Mouse (Mus musculus) heart, embryonic 14.5 days (tissue): ENCODE measurements around the gene Anp32a. TPM values are rescaled to one million over a fixed set of nuclear protein-coding genes. Genes with fewer than 3 reads are reported as not detected.

Source experiments
- ATAC-seq: fragments of 200-750 bp; cut with Nextera tagmentation; 2 replicates; pipeline ENCODE4 v1.8.0; 2017; ENCODE audit warnings: low read depth, moderate TSS enrichment; ENCODE audit not compliant: insufficient number of reproducible peaks, insufficient read depth, low FRiP score
- H3K27ac ChIP-seq, 2 experiments: fragments of 200-500 bp in 1 of 2; fragments of 300-500 bp in 1 of 2; sonication (generic) in 1 of 2; replicated peaks in 1 of 2; 2 replicates each; pipeline ENCODE4 v1.5.1; 2012 to 2014; ENCODE audit warnings: low read depth in 2 of 2, low read length in 2 of 2, control low read depth in 1 of 2, mild to moderate bottlenecking in 1 of 2, mixed read lengths in 1 of 2; ENCODE audit not compliant: control insufficient read depth in 1 of 2, insufficient read depth in 1 of 2
- H3K27me3 ChIP-seq: fragments of 300-500 bp; sonication (generic); 2 replicates; pipeline ENCODE4 v1.6.1; 2014; ENCODE audit warnings: mild to moderate bottlenecking, low read length, control low read depth; ENCODE audit not compliant: control insufficient read depth, insufficient read depth
- H3K36me3 ChIP-seq: fragments of 300-500 bp; sonication (generic); 2 replicates; pipeline ENCODE4 v1.6.1; 2014; ENCODE audit warnings: mild to moderate bottlenecking, control low read depth, low read length, mixed read lengths; ENCODE audit not compliant: control insufficient read depth, insufficient read depth
- H3K4me1 ChIP-seq, 2 experiments: fragments of 200-500 bp in 1 of 2; fragments of 300-500 bp in 1 of 2; sonication (generic) in 1 of 2; 2 replicates each; pipeline ENCODE4 v1.6.1; 2012 to 2014; ENCODE audit warnings: low read length in 2 of 2, control low read depth in 1 of 2, mixed read lengths in 1 of 2; ENCODE audit not compliant: control insufficient read depth in 2 of 2, insufficient read depth in 2 of 2
- H3K4me2 ChIP-seq: fragments of 300-500 bp; sonication (generic); 2 replicates; pipeline ENCODE4 v1.6.1; 2014; ENCODE audit warnings: mild to moderate bottlenecking, low read length
- H3K4me3 ChIP-seq, 2 experiments: fragments of 200-500 bp in 1 of 2; fragments of 300-500 bp in 1 of 2; sonication (generic) in 1 of 2; 2 replicates each; pipeline ENCODE4 v1.5.1; 2012 to 2014; ENCODE audit warnings: low read length in 2 of 2, mild to moderate bottlenecking in 2 of 2, control low read depth in 1 of 2, low read depth in 1 of 2, moderate library complexity in 1 of 2; ENCODE audit not compliant: control insufficient read depth in 1 of 2, insufficient read depth in 1 of 2
- H3K9ac ChIP-seq: fragments of 300-500 bp; sonication (generic); 2 replicates; pipeline ENCODE4 v1.6.1; 2014; ENCODE audit warnings: mild to moderate bottlenecking, low read length
- H3K9me3 ChIP-seq: fragments of 300-500 bp; sonication (generic); 2 replicates; pipeline ENCODE4 v1.6.1; 2016; ENCODE audit warnings: low read length, control low read depth; ENCODE audit not compliant: control insufficient read depth
- WGBS: fragments of 180-500 bp; shearing (Covaris S2); extraction: QIAGEN DNeasy Blood & Tissue Kit; methylation state at CpG from one replicate; pipeline ENCODE4 v1.1.7; 2014; 5-methylcytosine and 5-hydroxymethylcytosine counted together
- polyA plus RNA-seq: library from polyadenylated mRNA; unstranded; fragments of >200 nt; fragmentation: Nextera tagmentation; extraction: Ambion mirVana; gene quantifications from 2 replicates; pipeline ENCODE4 v1.2.1, GENCODE M21; 2014

Anp32a gene
- polyA plus RNA-seq, 1 experiment from 2014 or later, result 92.8 TPM

DNA sequence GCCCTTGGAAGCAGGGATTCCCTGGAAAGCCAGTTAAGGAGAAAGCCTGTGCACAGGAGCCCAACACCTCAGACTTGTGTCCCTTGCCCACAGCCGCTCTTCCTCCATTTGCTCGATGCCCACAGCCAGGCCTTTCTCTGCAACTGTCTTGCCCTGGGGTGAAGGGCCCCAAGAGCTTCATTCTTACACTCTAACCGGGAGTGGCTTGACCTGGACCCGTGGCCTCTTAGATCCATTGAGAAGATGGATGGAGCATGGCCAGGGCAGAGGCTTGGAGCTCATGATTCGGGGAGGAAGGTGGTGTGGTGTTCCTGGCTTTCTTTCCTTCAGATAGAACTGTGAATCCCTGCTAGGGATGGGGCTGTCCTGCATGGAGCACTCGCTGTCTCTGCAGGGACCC is 28.1 kb downstream of the Anp32a start:
- H3K4me2 ChIP-seq, result no peak overlapping the region
- ATAC-seq, result no peak
- H3K4me3 ChIP-seq, result no peak overlapping the region
- H3K9ac ChIP-seq, result peak overlapping the region; percentile 8; the same call in 1 of the 2 replicates
- 80% methylated on average over 6 of the region's 6 CpGs for whole genome bisulfite sequencing
- H3K27ac ChIP-seq, result no peak overlapping the region
- peaks cover 50 to 74% of the 10 kb centered on the region in 2 experiments for H3K4me1 ChIP-seq
- H3K27me3 ChIP-seq, result no peaks in the 10 kb centered on the region
- H3K9me3 ChIP-seq, result no peaks in the 10 kb centered on the region
- peaks cover 31% of the 10 kb centered on the region for H3K36me3 ChIP-seq

DNA sequence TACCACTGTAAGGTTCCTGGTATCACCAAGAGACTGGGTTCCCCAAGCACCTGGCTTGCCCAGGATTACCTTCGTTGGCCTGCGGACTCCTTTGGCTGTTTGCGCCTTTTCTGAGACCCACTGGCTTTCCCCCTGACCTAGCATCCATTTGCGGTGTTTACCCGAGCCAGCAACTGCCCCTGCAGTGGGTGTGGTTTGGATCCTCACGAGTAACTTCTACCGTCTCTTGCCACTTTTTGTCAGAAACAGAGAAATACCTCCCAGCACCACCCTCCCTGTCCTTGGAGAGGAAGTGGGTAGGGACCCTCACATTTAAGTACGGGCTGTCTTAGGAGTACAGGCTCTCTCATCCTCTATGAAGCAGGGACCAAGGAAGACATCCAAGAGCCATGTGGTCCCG is 29.1 kb downstream of the Anp32a start:
- H3K9ac ChIP-seq, result no peak overlapping the region
- no peaks in the 10 kb centered on the region for H3K9me3 ChIP-seq
- WGBS, result 61% methylated on average over 9 of the region's 9 CpGs
- H3K27me3 ChIP-seq, result no peaks in the 10 kb centered on the region
- no peak for ATAC-seq
- peaks cover 47 to 63% of the 10 kb centered on the region in 2 experiments for H3K4me1 ChIP-seq
- H3K4me2 ChIP-seq, result no peak overlapping the region
- peaks cover 41% of the 10 kb centered on the region for H3K36me3 ChIP-seq
- H3K4me3 ChIP-seq, result no peak overlapping the region
- H3K27ac ChIP-seq, result no peak overlapping the region

DNA sequence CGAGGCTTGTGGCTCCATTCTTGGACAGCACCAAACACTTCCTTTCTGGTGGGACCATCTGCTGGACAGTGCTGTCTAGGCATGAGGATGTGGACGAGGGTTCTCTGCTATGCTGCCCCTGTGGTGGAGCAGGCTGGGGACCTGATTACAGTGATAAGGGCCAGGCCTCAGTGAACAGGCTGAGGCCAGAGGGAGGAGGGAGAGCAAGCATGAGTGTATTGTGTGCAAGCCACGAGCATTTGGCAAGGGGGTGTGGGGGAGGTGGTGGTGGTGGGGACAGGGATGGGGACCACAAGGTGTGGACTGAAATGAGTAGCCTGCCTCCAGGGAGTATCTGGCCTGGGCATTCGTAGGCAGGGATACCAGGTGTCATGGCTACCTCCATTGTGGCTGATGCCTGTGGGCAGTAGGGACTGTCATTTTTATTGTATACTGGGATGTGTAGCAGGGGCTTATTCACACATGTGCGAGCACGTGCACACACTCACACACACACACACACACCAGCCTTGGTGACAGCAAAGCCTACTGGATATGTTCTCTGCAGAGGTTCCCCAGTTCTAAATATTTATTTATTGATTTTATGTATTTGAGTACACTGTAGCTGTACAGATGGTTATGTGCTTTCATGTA is 29.7 kb downstream of the Anp32a start:
- H3K4me1 ChIP-seq, result peaks cover 43 to 58% of the 10 kb centered on the region in 2 experiments
- no peak overlapping the region for H3K27ac ChIP-seq
- peaks cover 47% of the 10 kb centered on the region for H3K36me3 ChIP-seq
- H3K27me3 ChIP-seq, result no peaks in the 10 kb centered on the region
- no peak overlapping the region for H3K4me2 ChIP-seq
- no peak overlapping the region for H3K9ac ChIP-seq
- H3K9me3 ChIP-seq, result no peaks in the 10 kb centered on the region
- ATAC-seq, result no peak
- no peak overlapping the region for H3K4me3 ChIP-seq
- WGBS, result 50% methylated on average over 6 of the region's 6 CpGs

DNA sequence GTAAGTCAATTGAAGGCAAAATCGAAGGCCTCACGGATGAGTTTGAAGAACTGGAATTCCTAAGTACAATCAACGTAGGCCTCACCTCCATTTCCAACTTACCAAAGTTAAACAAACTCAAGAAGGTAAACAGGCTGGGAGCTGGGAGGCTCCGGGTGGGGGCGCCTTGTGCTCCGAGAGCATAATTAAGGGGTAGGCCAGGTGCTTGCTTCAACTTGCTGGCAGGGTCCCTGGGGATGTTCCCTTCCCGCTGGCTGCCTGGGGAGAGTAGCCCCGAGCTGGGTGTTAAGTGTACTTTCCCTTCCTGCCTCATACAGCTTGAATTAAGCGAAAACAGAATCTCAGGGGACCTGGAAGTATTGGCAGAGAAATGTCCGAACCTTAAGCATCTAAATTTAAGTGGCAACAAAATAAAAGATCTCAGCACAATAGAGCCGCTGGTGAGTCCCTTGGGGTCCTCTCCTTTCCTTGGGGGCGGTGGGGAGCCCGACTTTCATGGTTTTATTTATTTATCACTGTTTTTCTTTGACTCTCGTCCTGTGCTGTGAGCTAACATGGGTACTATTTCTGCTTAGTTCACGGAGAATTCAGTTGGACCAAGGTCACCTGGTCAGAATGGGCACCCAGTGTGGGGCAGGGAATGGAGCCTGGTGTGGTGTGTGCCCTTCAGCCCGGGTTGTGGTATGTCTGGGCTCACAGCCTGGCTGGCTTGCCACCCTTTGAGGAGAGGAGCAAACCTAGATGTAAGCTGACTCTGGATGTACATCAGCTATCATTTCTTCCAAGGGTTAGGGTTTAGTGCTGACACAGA is 30.9 kb downstream of the Anp32a start:
- peaks cover 59% of the 10 kb centered on the region for H3K36me3 ChIP-seq
- no peak overlapping the region for H3K4me3 ChIP-seq
- H3K9ac ChIP-seq, result no peak overlapping the region
- H3K9me3 ChIP-seq, result no peaks in the 10 kb centered on the region
- no peak overlapping the region for H3K4me2 ChIP-seq
- WGBS, result 82% methylated on average over 16 of the region's 16 CpGs
- H3K27me3 ChIP-seq, result no peaks in the 10 kb centered on the region
- peaks cover 33 to 46% of the 10 kb centered on the region in 2 experiments for H3K4me1 ChIP-seq
- no peak overlapping the region for H3K27ac ChIP-seq
- no peak for ATAC-seq

DNA sequence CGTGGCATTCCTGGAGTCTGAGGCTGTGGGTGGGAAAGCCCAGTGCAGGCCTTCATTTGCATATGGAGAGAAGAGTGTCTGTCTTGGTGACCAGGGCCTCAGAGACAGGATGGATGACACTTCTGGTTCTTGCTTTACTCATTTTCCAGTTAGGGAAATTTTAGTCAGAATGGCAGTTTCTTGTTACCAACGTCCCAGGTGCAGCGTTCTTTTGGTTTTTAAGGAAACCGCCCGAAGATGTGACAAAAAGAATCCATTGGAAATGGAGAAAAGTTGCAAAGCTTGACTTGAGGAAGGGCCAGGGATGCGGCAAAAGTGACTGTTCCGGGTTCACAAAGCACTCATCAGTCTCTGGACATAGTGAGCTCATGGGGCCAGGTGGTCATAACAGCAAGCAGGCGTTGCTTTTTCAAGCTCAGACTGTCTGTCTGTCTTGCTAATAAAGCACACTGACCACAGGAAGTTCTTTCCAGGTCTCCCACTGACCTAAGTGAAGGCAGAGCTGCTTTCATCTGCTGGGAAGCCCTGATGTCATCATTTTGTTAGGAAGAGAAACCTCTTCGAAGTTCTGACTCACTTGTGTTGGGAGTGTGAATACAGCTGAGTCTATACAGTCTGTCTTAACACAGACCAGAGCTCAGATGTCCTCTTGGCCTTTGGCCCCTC is 31.6 kb downstream of the Anp32a start:
- H3K4me2 ChIP-seq, result no peak overlapping the region
- H3K27ac ChIP-seq, result 0 out of 4 replicates have a peak overlapping the region, but pooled peaks of 1 of the 2 experiments have one; percentile 27
- H3K4me1 ChIP-seq, result peaks cover 26 to 38% of the 10 kb centered on the region in 2 experiments
- peaks cover 66% of the 10 kb centered on the region for H3K36me3 ChIP-seq
- no peak overlapping the region for H3K9ac ChIP-seq
- ATAC-seq, result no peak
- no peak overlapping the region for H3K4me3 ChIP-seq
- no peaks in the 10 kb centered on the region for H3K9me3 ChIP-seq
- 75% methylated on average over 9 of the region's 9 CpGs for WGBS
- H3K27me3 ChIP-seq, result no peaks in the 10 kb centered on the region

DNA sequence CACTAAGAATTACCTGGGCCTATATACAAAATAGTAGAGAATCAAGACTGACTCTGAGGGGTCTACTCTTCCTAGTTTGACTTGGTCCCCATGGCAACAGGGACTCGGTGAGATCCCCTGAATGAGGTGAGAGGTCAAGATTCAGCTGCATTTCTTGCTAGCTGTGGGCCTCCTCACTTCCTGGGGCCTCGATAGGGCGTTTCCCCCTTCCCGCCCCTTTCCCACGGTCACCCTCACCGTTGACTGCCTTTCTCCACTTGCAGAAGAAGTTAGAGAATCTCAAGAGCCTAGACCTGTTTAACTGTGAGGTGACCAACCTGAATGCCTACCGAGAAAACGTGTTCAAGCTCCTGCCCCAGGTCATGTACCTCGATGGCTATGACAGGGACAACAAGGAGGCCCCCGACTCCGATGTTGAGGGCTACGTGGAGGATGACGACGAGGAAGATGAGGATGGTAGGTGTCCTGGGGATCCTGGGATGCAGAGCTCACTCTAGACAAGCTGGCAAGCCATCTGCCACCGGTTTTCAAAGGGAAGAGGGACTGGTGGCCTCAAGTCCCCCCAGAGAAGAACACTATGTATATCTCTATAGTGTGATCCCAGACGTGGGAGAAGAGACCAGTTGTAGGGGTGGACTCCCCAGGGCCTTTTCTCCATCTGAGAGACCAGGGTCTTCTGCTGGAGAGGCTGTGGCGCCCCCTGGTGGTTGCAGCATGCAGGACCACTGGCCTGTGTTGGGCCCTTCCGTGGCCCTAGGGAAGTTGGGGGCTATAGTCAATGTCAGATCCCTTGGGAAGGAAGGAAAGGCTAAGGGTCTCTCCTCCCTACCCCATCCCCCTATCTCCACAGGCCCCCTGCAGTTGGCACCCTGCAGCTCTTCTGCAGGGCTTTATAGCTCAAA is 32.4 kb downstream of the Anp32a start:
- no peak overlapping the region for H3K4me3 ChIP-seq
- H3K27ac ChIP-seq, result peak overlapping the region in 1 of 2 experiments; percentile 33; a peak in 1 of 4 replicates
- 50% methylated on average over 18 of the region's 18 CpGs for WGBS
- H3K4me1 ChIP-seq, result peaks cover 19 to 31% of the 10 kb centered on the region in 2 experiments; a peak in 3 of 4 replicates
- no peaks in the 10 kb centered on the region for H3K27me3 ChIP-seq
- no peak overlapping the region for H3K4me2 ChIP-seq
- H3K36me3 ChIP-seq, result peaks cover 74% of the 10 kb centered on the region
- H3K9ac ChIP-seq, result no peak overlapping the region
- H3K9me3 ChIP-seq, result no peaks in the 10 kb centered on the region
- no peak for ATAC-seq

DNA sequence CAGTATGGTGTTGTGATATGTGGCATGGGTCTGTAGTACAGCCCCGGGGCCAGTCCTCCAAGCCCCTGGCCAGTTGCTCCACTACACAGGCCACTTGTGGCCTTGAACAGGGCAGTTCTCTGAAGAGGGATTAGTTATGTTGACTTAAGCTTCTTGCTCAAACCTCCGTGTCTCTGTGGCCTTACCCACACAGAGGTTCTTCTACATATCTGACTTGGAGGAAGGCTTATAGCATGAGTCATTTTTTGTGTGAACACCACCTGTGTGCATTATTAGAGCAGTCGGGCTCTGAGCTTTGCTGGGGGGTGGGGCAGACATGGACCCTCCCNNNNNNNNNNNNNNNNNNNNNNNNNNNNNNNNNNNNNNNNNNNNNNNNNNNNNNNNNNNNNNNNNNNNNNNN is 33.2 kb downstream of the Anp32a start:
- peaks cover 76% of the 10 kb centered on the region for H3K36me3 ChIP-seq
- H3K4me2 ChIP-seq, result no peak overlapping the region
- peaks cover 13 to 22% of the 10 kb centered on the region in 2 experiments; a peak in 3 of 4 replicates for H3K4me1 ChIP-seq
- no peaks in the 10 kb centered on the region for H3K9me3 ChIP-seq
- no peak overlapping the region for H3K9ac ChIP-seq
- no peaks in the 10 kb centered on the region for H3K27me3 ChIP-seq
- no peak overlapping the region for H3K4me3 ChIP-seq
- ATAC-seq, result no peak
- 67% methylated on average over 3 of the region's 3 CpGs for WGBS
- peak overlapping the region; percentile 11 to 33; a peak in 1 of 4 replicates for H3K27ac ChIP-seq
